Mouse (Mus musculus) midbrain, embryonic 16.5 days (tissue): ENCODE data around the gene Tmem50b. TPM values are rescaled to one million over a fixed set of nuclear protein-coding genes. Genes with fewer than 3 reads are reported as not detected.
"Not testable (repeated sequence)": the region's sequence is repeated elsewhere in the genome, so short reads cannot be mapped to it uniquely, and the experiment has no call there.

Experiments
- ATAC-seq: fragments of 200-750 bp; cut with Nextera tagmentation; 2 replicates; pipeline ENCODE4 v1.8.0; 2017; ENCODE audit warnings: moderate TSS enrichment
- H3K27ac ChIP-seq: fragments of 300-500 bp; sonication (generic); 2 replicates; pipeline ENCODE4 v1.5.1; 2014; ENCODE audit warnings: mild to moderate bottlenecking, low read length, mixed read lengths
- H3K27me3 ChIP-seq: fragments of 300-500 bp; sonication (generic); 2 replicates; pipeline ENCODE4 v1.6.1; 2014; ENCODE audit warnings: low read depth, low read length, mixed read lengths; ENCODE audit not compliant: control insufficient read depth, insufficient read depth
- H3K36me3 ChIP-seq: fragments of 300-500 bp; sonication (generic); 2 replicates; pipeline ENCODE4 v1.6.1; 2014; ENCODE audit warnings: mild to moderate bottlenecking, low read length, moderate library complexity, mixed read lengths; ENCODE audit not compliant: control insufficient read depth, insufficient read depth
- H3K4me1 ChIP-seq: fragments of 300-500 bp; sonication (generic); 2 replicates; pipeline ENCODE4 v1.6.1; 2014; ENCODE audit warnings: mild to moderate bottlenecking, low read length, mixed read lengths; ENCODE audit not compliant: control insufficient read depth, insufficient read depth
- H3K4me2 ChIP-seq: fragments of 300-500 bp; sonication (generic); 2 replicates; pipeline ENCODE4 v1.6.1; 2014; ENCODE audit warnings: mild to moderate bottlenecking, low read length, mixed read lengths
- H3K4me3 ChIP-seq: fragments of 300-500 bp; sonication (generic); 2 replicates; pipeline ENCODE4 v1.5.1; 2014; ENCODE audit warnings: low read depth, mild to moderate bottlenecking, low read length, moderate library complexity, mixed read lengths
- H3K9ac ChIP-seq: fragments of 300-500 bp; sonication (generic); 2 replicates; pipeline ENCODE4 v1.6.1; 2014; ENCODE audit warnings: low read depth, low read length, mixed read lengths
- H3K9me3 ChIP-seq: fragments of 300-500 bp; sonication (generic); replicated peaks from 2 replicates; pipeline ENCODE4 v1.6.1; 2014; ENCODE audit warnings: mild to moderate bottlenecking, low read length, mixed read lengths; ENCODE audit not compliant: control insufficient read depth, poor library complexity, severe bottlenecking
- WGBS: fragments of 180-500 bp; shearing (Covaris S2); extraction: QIAGEN DNeasy Blood & Tissue Kit; methylation state at CpG from one replicate; pipeline ENCODE4 v1.1.7; 2014; 5-methylcytosine and 5-hydroxymethylcytosine counted together
- microRNA-seq: library from miRNA; unstranded; fragments of <30 nt; microRNA quantifications from one replicate; pipeline ENCODE4, GENCODE M21; 2017
- polyA plus RNA-seq: library from polyadenylated mRNA; unstranded; fragments of >200 nt; fragmentation: Nextera tagmentation; extraction: Ambion mirVana; gene quantifications from 2 replicates; pipeline ENCODE4 v1.2.1, GENCODE M21; 2015

The Tmem50b gene
- polyA plus RNA-seq, 1 experiment from 2014 or later = 106 TPM

DNA sequence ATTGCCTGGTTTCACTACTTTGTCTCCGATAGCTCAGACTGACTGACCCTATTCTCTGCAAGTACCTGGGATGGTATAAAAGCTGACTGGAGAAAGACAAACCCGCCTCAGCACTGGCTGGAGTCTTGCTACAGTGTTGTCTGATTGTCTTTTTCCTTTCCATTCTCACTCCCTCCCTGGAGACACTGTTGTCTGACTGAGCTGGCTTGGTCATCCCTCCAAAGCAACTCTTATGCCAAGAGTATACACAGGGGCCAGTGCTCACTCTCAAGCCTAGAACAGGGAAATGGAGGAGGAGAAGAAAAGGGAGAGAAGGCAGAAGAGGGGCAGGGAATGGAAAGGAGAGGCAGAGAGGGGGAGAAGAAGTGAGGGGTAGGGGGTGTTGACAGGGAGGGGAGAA is 65.2 kb downstream of the Tmem50b start:
- Histone ChIP-seq H3K36me3 (no peaks in the 10 kb centered on the region), H3K9ac (no peak overlapping the region), H3K27ac (no peak overlapping the region), H3K4me3 (no peak overlapping the region), H3K27me3 (no peaks in the 10 kb centered on the region), H3K4me1 (no peaks in the 10 kb centered on the region), H3K4me2 (no peak overlapping the region), H3K9me3 (no peaks in the 10 kb centered on the region)
- no peak for ATAC-seq
- 41% methylated on average over 2 of the region's 2 CpGs for WGBS

GRCm38 (mm10) chr16:91531856-91532255 is 65.7 kb downstream of the Tmem50b start:
- 80% methylated on average over 6 of the region's 6 CpGs for WGBS
- Histone ChIP-seq H3K27me3 (no peaks in the 10 kb centered on the region), H3K27ac (no peak overlapping the region), H3K4me3 (no peak overlapping the region), H3K9me3 (no peaks in the 10 kb centered on the region), H3K4me1 (no peaks in the 10 kb centered on the region), H3K36me3 (no peaks in the 10 kb centered on the region), H3K9ac (no peak overlapping the region), H3K4me2 (no peak overlapping the region)
- ATAC-seq = no peak

DNA sequence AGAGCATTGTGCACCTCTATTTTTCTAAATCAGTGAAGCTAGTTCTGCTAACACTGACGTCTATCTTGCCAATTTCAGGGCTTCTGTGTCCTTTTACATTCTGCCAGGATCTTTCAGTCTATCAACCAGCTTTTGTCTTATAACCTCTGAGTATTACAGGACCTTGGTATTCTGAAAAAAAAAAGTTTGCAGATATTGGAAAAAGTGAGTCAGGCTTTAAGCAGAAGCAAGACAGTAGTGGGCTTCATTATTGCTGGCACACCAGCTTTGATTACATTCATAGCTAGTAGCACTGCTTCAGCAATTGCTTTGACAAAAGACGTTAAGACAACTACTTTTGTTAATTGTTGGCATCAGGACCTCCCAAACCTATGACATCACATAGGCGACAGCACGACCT is 66.8 kb downstream of the Tmem50b start:
- 80% methylated on average over 4 of the region's 4 CpGs for WGBS
- not testable (repeated sequence) for H3K4me2 ChIP-seq, ATAC-seq, H3K27me3 ChIP-seq, H3K9me3 ChIP-seq, H3K27ac ChIP-seq, H3K9ac ChIP-seq, H3K4me3 ChIP-seq, H3K36me3 ChIP-seq, H3K4me1 ChIP-seq

GRCm38 (mm10) chr16:91528578-91528977 is 69.0 kb downstream of the Tmem50b start:
- Histone ChIP-seq H3K4me3 (no peak overlapping the region), H3K9ac (no peak overlapping the region), H3K4me2 (no peak overlapping the region), H3K27ac (no peak overlapping the region), H3K4me1 (no peaks in the 10 kb centered on the region), H3K27me3 (no peaks in the 10 kb centered on the region), H3K36me3 (no peaks in the 10 kb centered on the region), H3K9me3 (no peaks in the 10 kb centered on the region)
- ATAC-seq = no peak
- WGBS = 88% methylated on average over 9 of the region's 9 CpGs

GRCm38 (mm10) chr16:91527500-91527899 is 70.1 kb downstream of the Tmem50b start:
- H3K4me3 ChIP-seq = no peak overlapping the region
- H3K27me3 ChIP-seq = no peaks in the 10 kb centered on the region
- no peaks in the 10 kb centered on the region for H3K36me3 ChIP-seq
- no peaks in the 10 kb centered on the region for H3K9me3 ChIP-seq
- H3K9ac ChIP-seq = no peak overlapping the region
- 68% methylated on average over 5 of the region's 5 CpGs for WGBS
- H3K4me2 ChIP-seq = no peak overlapping the region
- no peak for ATAC-seq
- no peaks in the 10 kb centered on the region for H3K4me1 ChIP-seq
- no peak overlapping the region for H3K27ac ChIP-seq

- Histone ChIP-seq H3K4me1 (no peaks in the 10 kb centered on the region), H3K4me2 (no peak overlapping the region), H3K9me3 (no peaks in the 10 kb centered on the region), H3K36me3 (no peaks in the 10 kb centered on the region), H3K27ac (no peak overlapping the region), H3K4me3 (no peak overlapping the region), H3K27me3 (no peaks in the 10 kb centered on the region), H3K9ac (no peak overlapping the region)
- no peak for ATAC-seq
- 74% methylated on average over 10 of the region's 10 CpGs for WGBS
Measured at GRCm38 (mm10) chr16:91527051-91527450, 70.5 kb downstream of the Tmem50b start.

- no peaks in the 10 kb centered on the region for H3K27me3 ChIP-seq
- H3K9ac ChIP-seq = no peak overlapping the region
- no peaks in the 10 kb centered on the region for H3K9me3 ChIP-seq
- no peaks in the 10 kb centered on the region for H3K36me3 ChIP-seq
- H3K4me3 ChIP-seq = no peak overlapping the region
- no peak for ATAC-seq
- no peak overlapping the region for H3K4me2 ChIP-seq
- WGBS = 95% methylated on average over 6 of the region's 6 CpGs
- no peak overlapping the region for H3K27ac ChIP-seq
- no peaks in the 10 kb centered on the region for H3K4me1 ChIP-seq
Measured at GRCm38 (mm10) chr16:91526274-91526673, 71.3 kb downstream of the Tmem50b start.

Small RNAs within 50 kb of the gene (microRNA-seq; reads per million reads assigned to microRNA genes)
- gene Mir6367 = not detected

Other genes with a start within 250 kb of the Tmem50b start
- gene Ifnar2, start 225.0 kb downstream of the Tmem50b start, polyA plus RNA-seq = 35.4 and 38.7 TPM in 2 replicates
- not detected in 2 replicates for gene Gm21970, start 206.1 kb downstream of the Tmem50b start, polyA plus RNA-seq
- 10.4 and 11.1 TPM in 2 replicates for gene Il10rb, start 191.6 kb downstream of the Tmem50b start, polyA plus RNA-seq
- gene Ifnar1, start 112.6 kb downstream of the Tmem50b start, polyA plus RNA-seq = 48.0 and 51.7 TPM in 2 replicates
- gene Ifngr2, start 50.7 kb downstream of the Tmem50b start, polyA plus RNA-seq = 104 and 125 TPM in 2 replicates
- 6.9 and 7.3 TPM in 2 replicates for gene Dnajc28, start 21.2 kb upstream of the Tmem50b start, polyA plus RNA-seq
- gene Gart, start 49.2 kb upstream of the Tmem50b start, polyA plus RNA-seq = 55.2 and 62.5 TPM in 2 replicates
- 98.4 and 115 TPM in 2 replicates for gene Son, start 49.7 kb upstream of the Tmem50b start, polyA plus RNA-seq
- gene Donson, start 91.0 kb upstream of the Tmem50b start, polyA plus RNA-seq = 19.2 and 20.4 TPM in 2 replicates
- gene Cryzl1, start 131.2 kb upstream of the Tmem50b start, polyA plus RNA-seq = 114 and 121 TPM in 2 replicates
- gene Itsn1, start 131.5 kb upstream of the Tmem50b start, polyA plus RNA-seq = 60.7 and 63.5 TPM in 2 replicates